Comparison of ENCODE assay signal across 8 mouse cellular contexts in genomic region chr11:3913316-3914108, GRCm38 (mm10). TPM values are rescaled to one million over a fixed set of nuclear protein-coding genes. Genes with fewer than 3 reads are reported as not detected.
A peak's percentile ranks its signal among the peaks of the same experiment; 100 is the strongest.
DNase-seq lines count a peak whose midpoint lies in the region; ATAC-seq and TF ChIP-seq lines count a peak whose summit lies in the region.

No protein-coding gene starts in this region.

- WGBS in embryonic facial prominence, embryonic 10.5 days: under 1% methylated on average over 65 of the region's 65 CpGs
- WGBS in intestine, postnatal 0 days: 0% methylated on average over 65 of the region's 65 CpGs
- WGBS in midbrain, embryonic 11.5 days: under 1% methylated on average over 65 of the region's 65 CpGs

- ATAC-seq in intestine, postnatal 0 days: peak; percentile 74
- ATAC-seq in midbrain, embryonic 11.5 days (ENCODE audit: low FRiP score): peak; percentile 90

- no peak for TF ChIP-seq CTCF in intestine, postnatal 0 days (IDR thresholded peaks at IDR 0.05; ENCODE audit: low read depth)

- H3K36me3 ChIP-seq in embryonic facial prominence, embryonic 10.5 days (replicated peaks): 0 out of 2 replicates have a peak, but pooled peaks cover 3% of the 10 kb centered on the region
- peaks cover 15% of the 10 kb centered on the region for H3K36me3 ChIP-seq in intestine, postnatal 0 days (ENCODE audit: control insufficient read depth, insufficient read depth)
- H3K36me3 ChIP-seq in midbrain, embryonic 11.5 days (ENCODE audit: control insufficient read depth, insufficient read depth, low read length): no peaks in the 10 kb centered on the region

- H3K9me3 ChIP-seq in embryonic facial prominence, embryonic 10.5 days: no peaks in the 10 kb centered on the region
- no peaks in the 10 kb centered on the region for H3K9me3 ChIP-seq in intestine, postnatal 0 days (ENCODE audit: control insufficient read depth)
- H3K9me3 ChIP-seq in midbrain, embryonic 11.5 days (ENCODE audit: control insufficient read depth, low read length): no peaks in the 10 kb centered on the region

- DNase-seq in adrenal gland, postnatal 14 days: peak; percentile 95
- DNase-seq in embryonic facial prominence, embryonic 10.5 days (ENCODE audit: low spot score): peak; percentile 90
- peak; percentile 56 for DNase-seq in gonadal fat pad, adult 2 months (ENCODE audit: low read depth)
- DNase-seq in left cerebral cortex, postnatal 4 days: peak; percentile 93
- DNase-seq in midbrain, embryonic 11.5 days (ENCODE audit: low spot score, missing footprints): peak; percentile 98
- peak; percentile 88 for DNase-seq in right cerebral cortex, postnatal 4 days
- peak; percentile 86 for DNase-seq in yolk sac, embryonic 10.5 days (ENCODE audit: low spot score)

- peak overlapping the region; percentile 31; the same call in 1 of the 2 replicates for H3K9ac ChIP-seq in intestine, postnatal 0 days (ENCODE audit: low read depth, low read length)
- H3K9ac ChIP-seq in midbrain, embryonic 11.5 days (ENCODE audit: low read length): peak overlapping the region; percentile 70

- H3K4me2 ChIP-seq in intestine, postnatal 0 days (replicated peaks; ENCODE audit: low read depth): peak overlapping the region; percentile 81
- peak overlapping the region; percentile 89 for H3K4me2 ChIP-seq in midbrain, embryonic 11.5 days

- H3K4me3 ChIP-seq in embryonic facial prominence, embryonic 10.5 days: peak overlapping the region; percentile 71
- peak overlapping the region; percentile 52 for H3K4me3 ChIP-seq in intestine, postnatal 0 days (ENCODE audit: low read depth, low read length)
- H3K4me3 ChIP-seq in midbrain, embryonic 11.5 days (ENCODE audit: low read depth, low read length): peak overlapping the region; percentile 56

- intact Hi-C loops in left cerebral cortex, postnatal 4 days (cut with DNase I): loop anchor here (5.0 to 10.0 kb wide), 3 partner anchors 106 to 379 kb away; no protein-coding TSS in a partner anchor

- peaks cover 32% of the 10 kb centered on the region for H3K27me3 ChIP-seq in embryonic facial prominence, embryonic 10.5 days (replicated peaks; ENCODE audit: low read depth, poor library complexity, severe bottlenecking)
- H3K27me3 ChIP-seq in intestine, postnatal 0 days (replicated peaks; ENCODE audit: control insufficient read depth, insufficient read depth, low read length): peaks cover 13% of the 10 kb centered on the region; the same call in 1 of the 2 replicates
- H3K27me3 ChIP-seq in midbrain, embryonic 11.5 days (ENCODE audit: control insufficient read depth, insufficient read depth, low read length): peaks cover 9% of the 10 kb centered on the region; the same call in 1 of the 2 replicates

- H3K27ac ChIP-seq in embryonic facial prominence, embryonic 10.5 days (replicated peaks): peak overlapping the region; percentile 70
- peak overlapping the region; percentile 21; the same call in 1 of the 2 replicates for H3K27ac ChIP-seq in intestine, postnatal 0 days (ENCODE audit: low read depth, low read length)
- H3K27ac ChIP-seq in midbrain, embryonic 11.5 days (ENCODE audit: low read depth, low read length): no peak overlapping the region; the same call in 1 of the 2 replicates

- H3K4me1 ChIP-seq in embryonic facial prominence, embryonic 10.5 days: peaks cover 38% of the 10 kb centered on the region
- H3K4me1 ChIP-seq in intestine, postnatal 0 days (replicated peaks; ENCODE audit: control insufficient read depth, insufficient read depth, low read length): peaks cover 15% of the 10 kb centered on the region; the same call in 1 of the 2 replicates
- peaks cover 17% of the 10 kb centered on the region for H3K4me1 ChIP-seq in midbrain, embryonic 11.5 days (ENCODE audit: control insufficient read depth, insufficient read depth, low read length)

RNA-seq across cellular contexts. Expression of gene Slc35e4, which starts 1.0 kb away (rescaled TPM):
- total RNA-seq in adrenal gland, postnatal 14 days (2021): 3.4 and 5.4 TPM in 2 replicates
- 3.1 and 3.5 TPM in 2 replicates for polyA plus RNA-seq in embryonic facial prominence, embryonic 10.5 days (2016; fragmentation: Nextera tagmentation; extraction: Ambion mirVana)
- 9.3 and 9.6 TPM in 2 replicates for polyA plus RNA-seq in gonadal fat pad, adult 2 months (2012; rRNA removed)
- polyA plus RNA-seq in intestine, postnatal 0 days (2015; fragmentation: Nextera tagmentation; extraction: Ambion mirVana): 2.1 and 2.2 TPM in 2 replicates
- 10 to 100 TPM; 19.8 to 20.9 TPM for total RNA-seq in left cerebral cortex, postnatal 4 days (2021)
- 3.2 and 3.5 TPM in 2 replicates for polyA plus RNA-seq in midbrain, embryonic 11.5 days (2014; fragmentation: Nextera tagmentation; extraction: Ambion mirVana)

RNA-seq across cellular contexts. Expression of gene Tcn2, which starts 18.4 kb away (rescaled TPM):
- 107 and 112 TPM in 2 replicates for total RNA-seq in adrenal gland, postnatal 14 days (2021)
- polyA plus RNA-seq in embryonic facial prominence, embryonic 10.5 days (2016; fragmentation: Nextera tagmentation; extraction: Ambion mirVana): 23.7 and 23.9 TPM in 2 replicates
- polyA plus RNA-seq in gonadal fat pad, adult 2 months (2012; rRNA removed): 151 and 176 TPM in 2 replicates
- polyA plus RNA-seq in intestine, postnatal 0 days (2015; fragmentation: Nextera tagmentation; extraction: Ambion mirVana): 283 and 305 TPM in 2 replicates
- total RNA-seq in left cerebral cortex, postnatal 4 days (2021): 10 to 100 TPM; 10.1 to 10.9 TPM
- 28.4 and 30.9 TPM in 2 replicates for polyA plus RNA-seq in midbrain, embryonic 11.5 days (2014; fragmentation: Nextera tagmentation; extraction: Ambion mirVana)

RNA-seq across cellular contexts. Expression of gene Dusp18, which starts 18.5 kb away (rescaled TPM):
- total RNA-seq in adrenal gland, postnatal 14 days (2021): 4.3 and 5.2 TPM in 2 replicates
- polyA plus RNA-seq in embryonic facial prominence, embryonic 10.5 days (2016; fragmentation: Nextera tagmentation; extraction: Ambion mirVana): 16.6 and 17.0 TPM in 2 replicates
- 13.0 and 14.9 TPM in 2 replicates for polyA plus RNA-seq in gonadal fat pad, adult 2 months (2012; rRNA removed)
- 2.4 and 2.5 TPM in 2 replicates for polyA plus RNA-seq in intestine, postnatal 0 days (2015; fragmentation: Nextera tagmentation; extraction: Ambion mirVana)
- total RNA-seq in left cerebral cortex, postnatal 4 days (2021): 10 to 100 TPM; 28.8 to 29.1 TPM
- polyA plus RNA-seq in midbrain, embryonic 11.5 days (2014; fragmentation: Nextera tagmentation; extraction: Ambion mirVana): 20.1 and 21.4 TPM in 2 replicates

RNA-seq across cellular contexts. Expression of gene 4921536K21Rik, which starts 18.6 kb away (rescaled TPM):
- 0.59 and 0.83 TPM in 2 replicates for total RNA-seq in adrenal gland, postnatal 14 days (2021)
- 0.61 and 0.97 TPM in 2 replicates for polyA plus RNA-seq in embryonic facial prominence, embryonic 10.5 days (2016; fragmentation: Nextera tagmentation; extraction: Ambion mirVana)
- 1.9 and 2.0 TPM in 2 replicates for polyA plus RNA-seq in gonadal fat pad, adult 2 months (2012; rRNA removed)
- polyA plus RNA-seq in intestine, postnatal 0 days (2015; fragmentation: Nextera tagmentation; extraction: Ambion mirVana): 0.09 and 0.20 TPM in 2 replicates
- total RNA-seq in left cerebral cortex, postnatal 4 days (2021): 1 to 10 TPM in 1 of 2 experiments, under 1 TPM in 1; 0.93 to 1.3 TPM
- polyA plus RNA-seq in midbrain, embryonic 11.5 days (2014; fragmentation: Nextera tagmentation; extraction: Ambion mirVana): 0.57 and 0.64 TPM in 2 replicates

RNA-seq across cellular contexts. Expression of gene Osbp2, which starts 49.8 kb away (rescaled TPM):
- total RNA-seq in adrenal gland, postnatal 14 days (2021): 1.9 and 2.1 TPM in 2 replicates
- polyA plus RNA-seq in embryonic facial prominence, embryonic 10.5 days (2016; fragmentation: Nextera tagmentation; extraction: Ambion mirVana): 0.82 and 1.2 TPM in 2 replicates
- polyA plus RNA-seq in gonadal fat pad, adult 2 months (2012; rRNA removed): 8.6 and 9.2 TPM in 2 replicates
- polyA plus RNA-seq in intestine, postnatal 0 days (2015; fragmentation: Nextera tagmentation; extraction: Ambion mirVana): 1.9 TPM in 2 replicates
- total RNA-seq in left cerebral cortex, postnatal 4 days (2021): 10 to 100 TPM; 61.6 to 62.1 TPM
- 1.5 and 1.6 TPM in 2 replicates for polyA plus RNA-seq in midbrain, embryonic 11.5 days (2014; fragmentation: Nextera tagmentation; extraction: Ambion mirVana)
